Mouse (Mus musculus) heart, embryonic 12.5 days (tissue): ENCODE measurements around the gene Smu1. TPM values are rescaled to one million over a fixed set of nuclear protein-coding genes. Genes with fewer than 3 reads are reported as not detected.
A peak's percentile ranks its signal among the peaks of the same experiment; 100 is the strongest.

Experiments
- ATAC-seq: fragments of 200-750 bp; cut with Nextera tagmentation; 2 replicates; pipeline ENCODE4 v1.8.0; 2017; ENCODE audit warnings: moderate TSS enrichment, moderate library complexity; ENCODE audit not compliant: insufficient number of reproducible peaks, low FRiP score
- H3K27ac ChIP-seq: fragments of 300-500 bp; sonication (generic); 2 replicates; pipeline ENCODE4 v1.5.1; 2016; ENCODE audit warnings: mild to moderate bottlenecking, moderate library complexity; ENCODE audit not compliant: poor library complexity, severe bottlenecking
- H3K27me3 ChIP-seq: fragments of 300-500 bp; sonication (generic); replicated peaks from 2 replicates; pipeline ENCODE4 v1.6.1; 2016; ENCODE audit warnings: mild to moderate bottlenecking, moderate library complexity
- H3K36me3 ChIP-seq: fragments of 300-500 bp; sonication (generic); 2 replicates; pipeline ENCODE4 v1.6.1; 2016; ENCODE audit warnings: mild to moderate bottlenecking, moderate library complexity
- H3K4me1 ChIP-seq: fragments of 300-500 bp; sonication (generic); replicated peaks from 2 replicates; pipeline ENCODE4 v1.6.1; 2016; ENCODE audit warnings: mild to moderate bottlenecking
- H3K4me2 ChIP-seq: fragments of 300-500 bp; sonication (generic); 2 replicates; pipeline ENCODE4 v1.6.1; 2016; ENCODE audit warnings: mild to moderate bottlenecking, moderate library complexity
- H3K4me3 ChIP-seq: fragments of 300-500 bp; sonication (generic); 2 replicates; pipeline ENCODE4 v1.5.1; 2016; ENCODE audit warnings: mild to moderate bottlenecking
- H3K9ac ChIP-seq: fragments of 300-500 bp; sonication (generic); 2 replicates; pipeline ENCODE4 v1.6.1; 2016; ENCODE audit warnings: mild to moderate bottlenecking, moderate library complexity
- H3K9me3 ChIP-seq: fragments of 300-500 bp; sonication (generic); replicated peaks from 2 replicates; pipeline ENCODE4 v1.6.1; 2016; ENCODE audit warnings: mild to moderate bottlenecking, moderate library complexity
- WGBS: fragments of 180-500 bp; shearing (Covaris S2); methylation state at CpG from one replicate; pipeline ENCODE4 v1.1.7; 2016; 5-methylcytosine and 5-hydroxymethylcytosine counted together
- polyA plus RNA-seq: library from polyadenylated mRNA; unstranded; fragments of >200 nt; fragmentation: Nextera tagmentation; extraction: Ambion mirVana; gene quantifications from 2 replicates; pipeline ENCODE4 v1.2.1, GENCODE M21; 2016

Smu1 gene
- polyA plus RNA-seq, 1 experiment from 2014 or later = 93.8 TPM

GRCm38 (mm10) chr4:40757157-40757779 lies 455 bp downstream of the Smu1 start:
- Histone ChIP-seq H3K36me3 (peaks cover 31% of the 10 kb centered on the region), H3K27me3 (no peaks in the 10 kb centered on the region), H3K9me3 (no peaks in the 10 kb centered on the region), H3K9ac (peak overlapping the region; percentile 95), H3K27ac (peak overlapping the region; percentile 26), H3K4me1 (peaks cover 3% of the 10 kb centered on the region; the same call in 1 of the 2 replicates), H3K4me3 (peak overlapping the region; percentile 100), H3K4me2 (peak overlapping the region; percentile 88)
- under 1% methylated on average over 39 of the region's 39 CpGs for whole genome bisulfite sequencing
- peak; percentile 83 for ATAC-seq

GRCm38 (mm10) chr4:40735351-40735750 lies 22.4 kb downstream of the Smu1 start:
- H3K4me1 ChIP-seq = peaks cover 6% of the 10 kb centered on the region; the same call in 1 of the 2 replicates
- 73% methylated on average over 1 of the region's 1 CpGs for WGBS

DNA sequence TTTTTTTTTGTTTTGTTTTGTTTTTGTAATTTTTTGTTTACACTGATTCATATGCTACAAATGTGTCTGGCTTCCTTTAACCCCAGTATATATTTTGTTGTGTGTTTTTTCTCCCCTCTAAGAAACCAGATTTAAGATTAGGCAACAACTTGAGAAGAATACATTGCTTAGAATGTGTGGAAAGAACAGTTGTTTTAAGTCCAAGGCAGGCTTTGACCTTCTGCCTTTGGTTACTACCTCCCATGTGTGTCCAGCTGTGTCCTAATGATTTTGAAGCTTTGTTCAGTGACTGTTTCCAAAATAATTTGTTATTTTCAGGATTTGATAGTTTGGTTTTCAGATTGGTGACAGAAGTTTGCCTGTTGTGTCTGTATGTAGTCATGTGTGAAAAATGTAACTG lies 26.5 kb downstream of the Smu1 start:
- Histone ChIP-seq H3K4me2 (no peak overlapping the region), H3K9ac (no peak overlapping the region), H3K9me3 (no peaks in the 10 kb centered on the region), H3K4me3 (no peak overlapping the region), H3K36me3 (peaks cover 74% of the 10 kb centered on the region), H3K27me3 (no peaks in the 10 kb centered on the region), H3K27ac (no peak overlapping the region), H3K4me1 (peaks cover 11% of the 10 kb centered on the region; the same call in 1 of the 2 replicates)
- ATAC-seq = no peak

More at GRCm38 (mm10) chr4:40735351-40735750, 22.4 kb downstream of the Smu1 start:
- H3K27me3 ChIP-seq = no peaks in the 10 kb centered on the region
- H3K27ac ChIP-seq = no peak overlapping the region
- H3K4me2 ChIP-seq = no peak overlapping the region
- H3K4me3 ChIP-seq = no peak overlapping the region
- no peak for ATAC-seq
- peaks cover 76% of the 10 kb centered on the region for H3K36me3 ChIP-seq
- no peaks in the 10 kb centered on the region for H3K9me3 ChIP-seq
- H3K9ac ChIP-seq = no peak overlapping the region

DNA sequence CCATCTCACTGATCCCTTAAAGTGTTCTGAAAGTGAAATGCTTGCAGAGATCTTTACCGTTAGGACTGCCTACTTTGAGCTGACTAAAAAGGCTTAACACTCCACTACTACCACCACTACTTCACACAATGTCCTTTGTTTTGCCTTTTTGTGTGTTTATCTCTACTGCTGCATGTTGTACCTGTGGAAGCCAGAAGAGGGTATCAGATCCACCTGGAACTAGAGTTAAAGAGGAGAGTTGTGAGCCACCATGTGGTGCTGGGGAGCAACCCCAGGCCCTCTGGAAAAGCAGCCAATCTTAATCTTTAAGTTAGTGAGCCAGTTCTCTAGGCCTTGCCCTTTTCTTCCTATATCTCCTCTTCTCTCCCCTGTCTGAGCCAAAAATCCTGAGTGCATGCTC lies 30.5 kb downstream of the Smu1 start:
- H3K9me3 ChIP-seq = no peaks in the 10 kb centered on the region
- no peak overlapping the region for H3K27ac ChIP-seq
- 87% methylated on average over 1 of the region's 1 CpGs for WGBS
- no peak for ATAC-seq
- no peak overlapping the region for H3K9ac ChIP-seq
- H3K27me3 ChIP-seq = no peaks in the 10 kb centered on the region
- H3K4me1 ChIP-seq = peaks cover 25% of the 10 kb centered on the region
- peaks cover 62% of the 10 kb centered on the region for H3K36me3 ChIP-seq
- H3K4me2 ChIP-seq = no peak overlapping the region
- H3K4me3 ChIP-seq = no peak overlapping the region

- Histone ChIP-seq H3K4me1 (peaks cover 31% of the 10 kb centered on the region), H3K4me3 (no peak overlapping the region), H3K27ac (no peak overlapping the region), H3K36me3 (peaks cover 49% of the 10 kb centered on the region), H3K9ac (no peak overlapping the region), H3K9me3 (no peaks in the 10 kb centered on the region), H3K4me2 (no peak overlapping the region), H3K27me3 (no peaks in the 10 kb centered on the region)
- ATAC-seq = no peak
These were observed 32.2 kb downstream of the Smu1 start for GRCm38 (mm10) chr4:40725554-40725953.

GRCm38 (mm10) chr4:40725141-40725540 lies 32.6 kb downstream of the Smu1 start:
- ATAC-seq = no peak
- Histone ChIP-seq H3K36me3 (peaks cover 46% of the 10 kb centered on the region), H3K27me3 (no peaks in the 10 kb centered on the region), H3K9me3 (no peaks in the 10 kb centered on the region), H3K4me3 (no peak overlapping the region), H3K4me1 (peaks cover 31% of the 10 kb centered on the region), H3K27ac (no peak overlapping the region), H3K4me2 (peak overlapping the region; percentile 55), H3K9ac (no peak overlapping the region)
- WGBS = 84% methylated on average over 7 of the region's 7 CpGs

- peak overlapping the region; percentile 92 for H3K9ac ChIP-seq
- no peaks in the 10 kb centered on the region for H3K9me3 ChIP-seq
- H3K4me2 ChIP-seq = peak overlapping the region; percentile 72
- peak; percentile 86 for ATAC-seq
- H3K27ac ChIP-seq = peak overlapping the region; percentile 96
- H3K36me3 ChIP-seq = peaks cover 28% of the 10 kb centered on the region
- peak overlapping the region; percentile 64 for H3K4me3 ChIP-seq
- under 1% methylated on average over 61 of the region's 62 CpGs for WGBS
- peaks cover 31% of the 10 kb centered on the region for H3K4me1 ChIP-seq
- no peaks in the 10 kb centered on the region for H3K27me3 ChIP-seq
These were observed 34.8 kb downstream of the Smu1 start for GRCm38 (mm10) chr4:40722687-40723460.

GRCm38 (mm10) chr4:40722011-40722666 lies 35.6 kb downstream of the Smu1 start, which contains the start of gene Dnaja1:
Dnaja1 (plus strand) TSS chr4:40722150.
- no peaks in the 10 kb centered on the region for H3K9me3 ChIP-seq
- H3K4me3 ChIP-seq = peak within 1 kb of the TSS; percentile 64
- H3K4me2 ChIP-seq = peak within 1 kb of the TSS; percentile 72
- H3K4me1 ChIP-seq = peaks cover 27% of the 10 kb centered on the region
- H3K9ac ChIP-seq = peak within 1 kb of the TSS; percentile 92
- peak within 1 kb of the TSS; percentile 96 for H3K27ac ChIP-seq
- peaks cover 24% of the 10 kb centered on the region for H3K36me3 ChIP-seq
- peak; percentile 95 for ATAC-seq
- H3K27me3 ChIP-seq = no peaks in the 10 kb centered on the region
- under 1% methylated on average over 54 of the region's 54 CpGs for WGBS

DNA sequence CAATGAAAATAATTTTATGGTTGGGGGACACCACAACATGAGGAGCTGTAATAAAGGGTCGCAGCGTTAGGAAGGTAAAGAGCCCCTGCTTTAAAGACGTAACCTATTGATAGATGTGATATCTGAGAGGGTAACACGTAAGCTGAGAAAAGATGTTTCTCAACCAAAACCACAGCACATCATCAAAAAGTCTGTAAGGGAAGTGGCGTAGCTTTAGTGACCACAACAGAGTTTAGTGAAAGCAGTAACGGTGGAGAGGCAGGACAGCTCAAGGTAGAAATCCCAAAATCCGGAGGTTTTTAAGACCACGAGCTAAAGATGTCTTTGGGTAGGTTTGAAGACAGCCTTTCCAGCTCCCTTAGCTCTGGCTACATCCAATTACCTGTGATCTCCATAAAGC lies 36.8 kb downstream of the Smu1 start:
- WGBS = 93% methylated on average over 8 of the region's 8 CpGs

DNA sequence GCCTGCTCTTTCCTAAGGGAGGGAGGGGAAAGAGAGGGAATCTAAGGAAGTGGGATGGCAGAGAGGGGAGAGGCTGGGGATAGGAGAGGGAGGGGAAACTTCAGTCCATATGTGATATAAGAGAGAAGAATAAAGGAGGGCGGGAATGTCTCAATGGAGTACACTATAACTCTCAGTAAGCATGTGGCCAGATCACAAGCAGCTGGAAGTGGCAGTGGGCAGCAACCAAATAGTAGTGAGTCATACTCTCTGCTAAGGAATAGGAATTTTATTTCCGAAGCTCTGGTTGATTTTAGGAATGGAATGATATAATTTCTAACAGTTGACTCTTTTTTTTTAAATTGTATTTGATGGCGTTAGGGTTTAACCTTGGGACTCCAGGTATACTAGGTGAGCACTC lies 40.6 kb downstream of the Smu1 start:
- H3K4me3 ChIP-seq = no peak overlapping the region
- no peaks in the 10 kb centered on the region for H3K36me3 ChIP-seq
- WGBS = 86% methylated on average over 3 of the region's 3 CpGs
- H3K4me2 ChIP-seq = no peak overlapping the region
- no peak for ATAC-seq
- H3K9me3 ChIP-seq = no peaks in the 10 kb centered on the region
- no peak overlapping the region for H3K9ac ChIP-seq
- H3K4me1 ChIP-seq = peaks cover 6% of the 10 kb centered on the region; the same call in 1 of the 2 replicates
- no peak overlapping the region for H3K27ac ChIP-seq
- H3K27me3 ChIP-seq = no peaks in the 10 kb centered on the region

More for the DNA sequence above, 36.8 kb downstream of the Smu1 start:
- peak overlapping the region; percentile 96; the same call in 1 of the 2 replicates for H3K27ac ChIP-seq
- H3K9ac ChIP-seq = no peak overlapping the region
- peak overlapping the region; percentile 72; the same call in 1 of the 2 replicates for H3K4me2 ChIP-seq
- no peaks in the 10 kb centered on the region for H3K9me3 ChIP-seq
- H3K4me1 ChIP-seq = peaks cover 23% of the 10 kb centered on the region
- peaks cover 14% of the 10 kb centered on the region for H3K36me3 ChIP-seq
- no peak overlapping the region for H3K4me3 ChIP-seq
- H3K27me3 ChIP-seq = no peaks in the 10 kb centered on the region
- no peak for ATAC-seq

DNA sequence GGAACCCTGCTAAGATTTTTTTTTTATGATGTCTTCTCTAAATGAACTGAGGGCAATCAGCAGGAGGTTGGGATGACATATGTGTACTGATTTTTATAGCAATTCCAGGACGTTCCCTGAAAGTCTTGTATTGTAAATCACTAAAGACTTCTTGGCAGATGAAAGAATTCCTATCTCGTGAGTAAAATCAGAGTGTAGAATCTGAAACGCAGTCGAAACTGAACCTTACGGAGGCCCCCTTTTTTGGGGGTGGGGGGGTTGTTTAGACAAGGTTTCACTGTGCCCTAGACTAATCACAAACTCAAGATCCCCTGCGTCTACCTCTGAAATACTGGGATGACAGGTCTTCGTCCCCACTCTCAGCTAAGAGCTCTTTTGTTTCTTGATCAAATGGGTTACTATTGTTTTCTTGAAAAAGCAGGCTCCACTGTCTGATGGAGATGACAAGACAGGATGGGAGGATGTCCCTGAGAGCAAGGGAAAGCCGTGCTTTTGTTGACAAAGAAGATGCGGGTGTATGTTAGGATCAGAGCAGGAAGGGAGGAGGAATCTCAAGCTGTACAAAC lies 53.9 kb downstream of the Smu1 start:
- WGBS = 33% methylated on average over 9 of the region's 9 CpGs
- no peak for ATAC-seq
- no peaks in the 10 kb centered on the region for H3K36me3 ChIP-seq
- no peaks in the 10 kb centered on the region for H3K9me3 ChIP-seq
- H3K9ac ChIP-seq = peak overlapping the region; percentile 74; the same call in 1 of the 2 replicates
- H3K27ac ChIP-seq = peak overlapping the region; percentile 97
- peaks cover 15% of the 10 kb centered on the region for H3K4me1 ChIP-seq
- H3K4me2 ChIP-seq = peak overlapping the region; percentile 83
- peak overlapping the region; percentile 60 for H3K4me3 ChIP-seq
- no peaks in the 10 kb centered on the region for H3K27me3 ChIP-seq
